Mouse (Mus musculus): ENCODE results near the gene Nalcn. TPM values are rescaled to one million over a fixed set of nuclear protein-coding genes. Genes with fewer than 3 reads are reported as not detected.

Gene Nalcn
- total and polyA plus RNA-seq, 3 experiments = not detected

DNA sequence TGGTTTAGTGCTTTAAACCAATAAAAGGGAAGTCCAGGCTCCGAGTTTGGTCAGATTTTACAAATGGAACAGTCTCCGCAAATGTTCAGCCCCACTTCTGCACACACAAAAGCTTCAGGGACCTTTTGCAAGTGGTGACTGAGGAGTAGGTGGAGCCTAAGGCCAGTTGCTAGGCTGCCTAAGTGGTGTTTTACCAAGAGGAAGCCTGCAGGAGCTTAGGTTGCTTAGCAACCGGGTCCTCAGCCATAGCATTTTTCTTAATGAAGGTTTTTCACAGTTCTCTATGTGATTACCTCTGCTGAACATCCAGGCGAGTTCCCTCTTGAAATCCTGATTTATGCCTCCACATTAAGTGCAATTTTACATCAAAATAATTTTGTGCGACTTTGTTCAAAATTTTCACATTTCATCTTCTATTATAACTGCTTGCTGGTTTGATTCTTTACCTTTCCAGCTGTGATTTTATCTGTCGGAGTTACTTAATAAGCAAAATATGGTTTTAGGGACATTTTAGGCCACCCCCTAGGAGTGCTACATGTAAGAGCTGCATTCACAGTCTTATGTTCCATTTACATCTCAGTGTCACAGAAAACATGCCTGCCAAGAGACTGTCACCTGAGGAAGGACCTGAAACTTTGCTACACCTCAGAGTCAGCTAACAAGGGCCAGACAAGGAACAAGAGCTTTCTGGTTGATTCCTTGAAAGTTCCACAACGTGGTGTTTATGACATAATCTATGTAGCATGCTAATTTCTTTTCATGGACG, 113.4 kb downstream of the Nalcn start:
- peak; percentile 76 for DNase-seq (ENCODE audit: extremely low read depth)

GRCm38 (mm10) chr14:123512923-123513322, 114.0 kb downstream of the Nalcn start:
- DNase-seq (ENCODE audit: extremely low read depth) = no peak
- H3K79me2 ChIP-seq (replicated peaks; ENCODE audit: control insufficient read depth, extremely low read depth, insufficient read depth, poor library complexity, severe bottlenecking) = no peaks in the 10 kb centered on the region
- no peak overlapping the region for H3K9ac ChIP-seq (ENCODE audit: insufficient read depth, low read depth)
- no peak overlapping the region for H3K4me3 ChIP-seq (replicated peaks in 1 of 3; ENCODE audit: low read depth in 2 of 3, low read length in 2 of 3, poor library complexity in 1 of 3)
- in situ Hi-C loops (cut with MboI; ENCODE audit: low pct_ligation_motif_present, low pct_unique_long_range_greater_than_20kb, low sequenced_read_pairs) = no loop called here
- H3K36me3 ChIP-seq (replicated peaks in 1 of 2; ENCODE audit: control insufficient read depth in 1 of 2, insufficient read depth in 1 of 2, low read length in 1 of 2) = no peaks in the 10 kb centered on the region
- no peak overlapping the region for H3K4me2 ChIP-seq (ENCODE audit: insufficient read depth, low read depth, poor library complexity, severe bottlenecking)
- H3K27ac ChIP-seq (ENCODE audit: insufficient read depth, low read depth) = no peak overlapping the region
- peaks cover 0 to 25% of the 10 kb centered on the region in 2 experiments; a peak in 2 of 4 replicates for H3K4me1 ChIP-seq (ENCODE audit: control insufficient read depth in 1 of 2, insufficient read depth in 2 of 2)
- dilution Hi-C loops (cut with MboI; ENCODE audit: extremely low pct_ligation_motif_present, extremely low pct_unique_long_range_greater_than_20kb, low sequenced_read_pairs) = no loop called here
- H3K27me3 ChIP-seq (replicated peaks) = no peaks in the 10 kb centered on the region
- TF ChIP-seq MXI1 (IDR thresholded peaks at IDR 0.05; ENCODE audit: low read depth, low read length) (no peak), SMC3 (IDR thresholded peaks at IDR 0.05; ENCODE audit: low read depth, low read length) (no peak), MAFK (IDR thresholded peaks at IDR 0.05; ENCODE audit: insufficient replicate concordance, low read length) (no peak), NELFE (IDR thresholded peaks at IDR 0.05; ENCODE audit: low read depth, low read length) (no peak), MAX (IDR thresholded peaks at IDR 0.05; ENCODE audit: low read length) (no peak), CTCF (conservative IDR thresholded peaks at IDR 0.05 in 1 of 2, IDR thresholded peaks at IDR 0.05 in 1 of 2; ENCODE audit: low read depth in 2 of 2, low read length in 2 of 2) (no peak), NRF1 (IDR thresholded peaks at IDR 0.05; ENCODE audit: low read depth, low read length) (no peak), MYC (IDR thresholded peaks at IDR 0.05; ENCODE audit: low read depth, low read length) (no peak), RAD21 (IDR thresholded peaks at IDR 0.05; ENCODE audit: low read depth, low read length) (no peak), USF2 (conservative IDR thresholded peaks at IDR 0.05; ENCODE audit: low read depth, low read length) (no peak), MEF2A (IDR thresholded peaks at IDR 0.05; ENCODE audit: borderline replicate concordance, low read depth, low read length) (no peak), ETS1 (conservative IDR thresholded peaks at IDR 0.05; ENCODE audit: low read depth, low read length) (no peak), MAZ (IDR thresholded peaks at IDR 0.05; ENCODE audit: low read depth, low read length) (no peak), TBP (conservative IDR thresholded peaks at IDR 0.05; ENCODE audit: low read depth, low read length) (no peak)
- no peaks in the 10 kb centered on the region for H3K9me3 ChIP-seq (replicated peaks; ENCODE audit: low read length)

More for the DNA sequence above, 113.4 kb downstream of the Nalcn start:
- Histone ChIP-seq H3K27me3 (replicated peaks) (no peaks in the 10 kb centered on the region), H3K4me3 (replicated peaks in 1 of 3; ENCODE audit: low read depth in 2 of 3, low read length in 2 of 3, poor library complexity in 1 of 3) (no peak overlapping the region), H3K4me2 (ENCODE audit: insufficient read depth, low read depth, poor library complexity, severe bottlenecking) (no peak overlapping the region), H3K36me3 (replicated peaks in 1 of 2; ENCODE audit: control insufficient read depth in 1 of 2, insufficient read depth in 1 of 2, low read length in 1 of 2) (no peaks in the 10 kb centered on the region), H3K9me3 (replicated peaks; ENCODE audit: low read length) (no peaks in the 10 kb centered on the region), H3K4me1 (ENCODE audit: control insufficient read depth in 1 of 2, insufficient read depth in 2 of 2) (peaks cover 0 to 25% of the 10 kb centered on the region in 2 experiments; a peak in 2 of 4 replicates), H3K27ac (ENCODE audit: insufficient read depth, low read depth) (no peak overlapping the region), H3K79me2 (replicated peaks; ENCODE audit: control insufficient read depth, extremely low read depth, insufficient read depth, poor library complexity, severe bottlenecking) (no peaks in the 10 kb centered on the region), H3K9ac (ENCODE audit: insufficient read depth, low read depth) (no peak overlapping the region)
- dilution Hi-C loops (cut with MboI; ENCODE audit: extremely low pct_ligation_motif_present, extremely low pct_unique_long_range_greater_than_20kb, low sequenced_read_pairs) (no loop called here), in situ Hi-C loops (cut with MboI; ENCODE audit: low pct_ligation_motif_present, low pct_unique_long_range_greater_than_20kb, low sequenced_read_pairs) (no loop called here)
- TF ChIP-seq ELF1 (IDR thresholded peaks at IDR 0.05; ENCODE audit: low read depth, low read length) (no peak), E2F4 (IDR thresholded peaks at IDR 0.05; ENCODE audit: insufficient replicate concordance, low read depth, low read length) (no peak), MXI1 (IDR thresholded peaks at IDR 0.05; ENCODE audit: low read depth, low read length) (no peak), IRF4 (IDR thresholded peaks at IDR 0.05; ENCODE audit: low read depth, low read length) (no peak), NRF1 (IDR thresholded peaks at IDR 0.05; ENCODE audit: low read depth, low read length) (no peak), JUN (IDR thresholded peaks at IDR 0.05; ENCODE audit: insufficient read depth, low read depth, low read length) (no peak), HCFC1 (IDR thresholded peaks at IDR 0.05; ENCODE audit: low read depth, low read length) (no peak)
